Mouse (Mus musculus): ENCODE data around the gene Tox2. TPM values are rescaled to one million over a fixed set of nuclear protein-coding genes. Genes with fewer than 3 reads are reported as not detected.

Tox2 gene
- 0.99 and 1.2 TPM in 2 replicates for polyA plus RNA-seq (2016; fragmentation: Nextera tagmentation; extraction: Ambion mirVana)

DNA sequence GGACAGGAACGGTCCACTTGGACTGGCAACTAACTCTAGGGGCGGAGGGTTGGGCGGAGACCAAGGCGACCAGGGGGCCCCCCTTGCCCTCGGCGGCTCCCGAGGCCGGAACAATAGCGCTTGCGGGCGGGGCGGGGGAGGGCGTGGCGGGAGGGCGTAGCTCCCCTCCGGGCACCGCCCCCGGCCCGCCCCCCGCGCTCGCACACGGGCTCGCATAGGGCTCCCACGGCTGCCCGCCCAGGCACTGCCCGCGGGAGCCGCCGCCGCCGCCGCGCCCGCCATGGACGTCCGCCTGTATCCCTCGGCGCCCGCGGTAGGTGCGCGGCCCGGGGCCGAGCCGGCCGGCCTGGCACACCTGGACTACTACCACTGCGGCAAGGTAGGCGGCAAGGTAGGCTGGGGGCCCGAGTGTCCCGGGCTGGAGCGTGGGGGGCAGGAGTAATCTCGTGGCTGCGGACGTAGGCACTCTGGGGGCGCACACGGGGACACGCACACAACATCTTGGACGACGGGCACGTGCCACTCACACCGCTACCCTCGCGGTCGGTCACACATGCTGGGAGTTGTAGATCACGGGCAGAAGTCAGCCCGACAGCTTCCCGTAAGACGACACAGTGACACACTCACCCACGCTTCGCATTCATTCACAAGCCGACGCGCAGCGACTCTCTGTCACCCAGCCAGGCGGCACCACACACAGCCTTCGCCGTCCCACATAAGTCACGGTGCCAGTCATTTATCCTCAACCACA, at the start of gene Tox2:
Tox2 (plus strand) TSS at position 242 of the 751 bp plus-strand sequence.
- Histone ChIP-seq H3K36me3 (no peaks in the 10 kb centered on the region), H3K27ac (no peak within 1 kb of the TSS), H3K9ac (peak within 1 kb of the TSS; percentile 17; the same call in 1 of the 2 replicates), H3K4me3 (peak within 1 kb of the TSS; percentile 55), H3K9me3 (replicated peaks) (0 out of 2 replicates have a peak, but pooled peaks cover 5% of the 10 kb centered on the region), H3K4me2 (peak within 1 kb of the TSS; percentile 82), H3K27me3 (replicated peaks) (peaks cover 89% of the 10 kb centered on the region), H3K4me1 (peaks cover 26% of the 10 kb centered on the region)
- ATAC-seq = peak; percentile 84
- WGBS (ENCODE audit: insufficient replicate concordance) = 1% methylated on average over 54 of the region's 79 CpGs

DNA sequence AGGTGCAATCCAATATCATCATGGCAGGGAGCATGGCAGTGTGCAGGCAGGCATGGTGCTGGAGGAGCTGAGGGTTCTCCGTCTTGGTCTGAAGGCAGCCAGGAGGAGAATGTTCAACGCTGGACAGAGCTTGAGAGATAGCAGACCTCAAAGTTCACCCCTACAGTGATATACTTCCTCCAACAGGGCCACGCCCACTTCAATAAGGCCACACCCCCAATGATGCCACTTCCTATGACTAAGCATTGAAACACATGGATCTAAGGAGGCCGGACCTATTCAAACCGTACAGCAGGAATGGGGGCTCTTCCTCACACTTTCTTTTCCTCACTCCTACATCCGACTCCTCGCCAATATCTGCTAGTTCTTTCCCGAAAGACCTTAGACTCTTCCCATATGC, 48.3 kb upstream of the Tox2 start:
- Histone ChIP-seq H3K9me3 (replicated peaks) (0 out of 2 replicates have a peak, but pooled peaks cover 6% of the 10 kb centered on the region), H3K27ac (no peak overlapping the region), H3K4me2 (no peak overlapping the region), H3K27me3 (replicated peaks) (no peaks in the 10 kb centered on the region), H3K36me3 (no peaks in the 10 kb centered on the region), H3K4me1 (peaks cover 16% of the 10 kb centered on the region), H3K9ac (no peak overlapping the region), H3K4me3 (no peak overlapping the region)
- ATAC-seq = peak; percentile 60
- WGBS (ENCODE audit: insufficient replicate concordance) = 59% methylated on average over 8 of the region's 8 CpGs

DNA sequence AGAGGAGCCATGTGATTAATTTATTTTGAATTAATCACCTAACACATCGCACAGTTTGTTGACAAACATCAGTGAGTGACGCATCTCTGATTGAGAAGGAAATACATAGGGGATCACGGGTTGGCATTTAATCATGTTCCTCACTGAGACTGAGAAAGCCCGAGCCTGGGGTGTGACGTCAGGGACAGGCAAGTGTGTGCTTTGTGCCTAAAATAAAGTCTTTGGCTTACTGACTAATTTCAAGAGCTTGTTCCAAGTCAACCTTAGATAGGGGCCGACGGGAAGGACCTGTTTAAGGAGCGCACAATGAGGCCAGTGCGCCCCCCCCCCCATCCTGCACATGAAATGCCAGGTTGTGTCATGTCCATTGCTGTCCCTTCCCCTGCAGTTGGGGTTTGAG, 43.9 kb upstream of the Tox2 start:
- no peak for ATAC-seq
- Histone ChIP-seq H3K9me3 (replicated peaks) (0 out of 2 replicates have a peak, but pooled peaks cover 6% of the 10 kb centered on the region), H3K9ac (no peak overlapping the region), H3K27ac (no peak overlapping the region), H3K4me1 (peaks cover 12% of the 10 kb centered on the region), H3K36me3 (no peaks in the 10 kb centered on the region), H3K27me3 (replicated peaks) (no peaks in the 10 kb centered on the region), H3K4me3 (no peak overlapping the region), H3K4me2 (no peak overlapping the region)
- 76% methylated on average over 9 of the region's 9 CpGs for WGBS (ENCODE audit: insufficient replicate concordance)

DNA sequence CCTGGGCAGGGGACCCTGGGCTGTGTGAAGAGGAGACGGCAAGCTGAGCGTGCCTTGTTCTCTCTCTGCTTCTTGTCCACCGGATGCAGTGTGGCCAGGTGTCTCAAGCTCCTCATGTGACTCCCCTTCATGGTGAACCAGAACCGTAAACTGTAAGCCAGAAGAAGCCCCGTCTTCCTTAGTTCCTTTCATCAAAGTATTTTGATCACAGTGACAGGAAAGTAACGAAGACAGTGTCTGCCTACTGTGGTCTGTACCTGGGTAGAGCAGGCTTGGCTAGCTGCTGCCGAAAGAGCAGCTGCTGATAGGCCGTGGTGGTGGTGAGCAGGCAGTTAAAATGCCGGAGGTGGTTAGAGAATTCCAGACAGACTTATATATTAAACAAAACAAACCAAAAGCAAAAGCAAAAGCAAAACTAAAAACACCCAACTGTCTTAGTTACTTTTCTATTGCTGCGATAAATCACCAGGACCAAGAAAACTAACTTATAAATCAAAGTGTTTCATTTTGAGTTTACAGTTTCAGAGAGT, 38.4 kb upstream of the Tox2 start:
- H3K4me2 ChIP-seq = no peak overlapping the region
- no peaks in the 10 kb centered on the region for H3K36me3 ChIP-seq
- WGBS (ENCODE audit: insufficient replicate concordance) = 67% methylated on average over 10 of the region's 10 CpGs
- no peaks in the 10 kb centered on the region for H3K9me3 ChIP-seq (replicated peaks)
- no peak overlapping the region for H3K9ac ChIP-seq
- no peaks in the 10 kb centered on the region; the same call in 1 of the 2 replicates for H3K4me1 ChIP-seq
- H3K27ac ChIP-seq = no peak overlapping the region
- H3K4me3 ChIP-seq = no peak overlapping the region
- no peak for ATAC-seq
- H3K27me3 ChIP-seq (replicated peaks) = 0 out of 2 replicates have a peak, but pooled peaks cover 4% of the 10 kb centered on the region

DNA sequence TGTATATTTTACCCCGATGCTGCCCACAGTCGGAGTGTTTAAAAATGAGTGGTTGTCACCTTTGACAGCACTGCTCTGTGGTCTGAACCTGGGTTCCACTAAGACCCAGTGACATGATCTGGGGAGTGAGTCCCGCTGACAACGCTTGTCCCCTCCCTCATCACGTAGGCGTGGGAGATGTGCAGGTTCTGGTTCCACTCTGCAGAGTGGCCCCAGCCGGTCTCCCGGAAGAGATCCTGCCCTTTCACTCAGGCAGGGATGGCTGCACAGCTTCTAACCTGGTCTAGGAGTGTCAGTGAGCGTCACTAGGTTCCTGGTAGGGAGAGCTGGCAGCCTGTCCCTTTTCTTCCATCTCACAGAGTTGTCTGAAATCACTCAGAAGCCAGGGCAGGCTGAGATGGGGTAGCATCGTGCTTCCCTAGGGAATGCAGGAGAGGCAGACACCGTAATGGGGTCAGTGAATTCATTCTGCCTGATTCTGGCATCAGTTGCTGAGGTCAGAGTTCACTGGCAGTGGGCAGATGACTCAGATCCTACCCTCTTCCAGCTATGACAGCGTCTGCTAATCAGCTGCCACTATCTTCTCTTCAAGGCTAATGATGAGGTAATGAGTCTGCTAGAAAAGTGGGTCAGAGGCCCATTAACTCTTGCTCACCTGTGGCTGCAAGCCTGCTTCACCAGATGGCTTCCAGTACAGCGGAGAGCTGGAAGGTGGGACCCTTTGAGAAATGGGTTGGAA, 36.7 kb upstream of the Tox2 start:
- Histone ChIP-seq H3K36me3 (no peaks in the 10 kb centered on the region), H3K27me3 (replicated peaks) (0 out of 2 replicates have a peak, but pooled peaks cover 4% of the 10 kb centered on the region), H3K9ac (no peak overlapping the region), H3K27ac (no peak overlapping the region), H3K4me1 (no peaks in the 10 kb centered on the region; the same call in 1 of the 2 replicates), H3K4me3 (no peak overlapping the region), H3K4me2 (no peak overlapping the region), H3K9me3 (replicated peaks) (no peaks in the 10 kb centered on the region)
- 49% methylated on average over 13 of the region's 13 CpGs for WGBS (ENCODE audit: insufficient replicate concordance)
- no peak for ATAC-seq

DNA sequence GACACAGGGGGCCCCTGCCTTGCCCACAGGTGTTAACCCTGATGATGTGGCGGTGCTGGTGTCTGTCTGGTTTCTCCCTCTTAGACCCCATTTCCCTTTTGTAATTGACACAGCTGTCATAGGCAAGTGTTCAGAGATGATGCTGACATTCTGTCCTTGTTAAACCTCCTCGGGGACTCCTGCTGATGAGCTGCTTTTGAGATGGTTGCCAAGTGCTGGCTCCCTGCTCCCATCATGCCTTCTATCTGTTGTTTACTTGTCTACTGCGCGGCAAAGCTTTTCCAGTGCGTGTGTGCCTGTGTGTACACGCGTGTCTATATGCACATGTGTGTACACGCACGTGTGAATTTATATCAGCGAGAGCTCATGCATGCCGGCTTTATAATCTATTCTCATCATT, 31.0 kb upstream of the Tox2 start:
- H3K27ac ChIP-seq = no peak overlapping the region
- H3K4me2 ChIP-seq = no peak overlapping the region
- H3K9me3 ChIP-seq (replicated peaks) = no peaks in the 10 kb centered on the region
- no peaks in the 10 kb centered on the region for H3K4me1 ChIP-seq
- no peak overlapping the region for H3K4me3 ChIP-seq
- ATAC-seq = no peak
- no peak overlapping the region for H3K9ac ChIP-seq
- 80% methylated on average over 11 of the region's 11 CpGs for WGBS (ENCODE audit: insufficient replicate concordance)
- H3K27me3 ChIP-seq (replicated peaks) = peaks cover 12% of the 10 kb centered on the region
- H3K36me3 ChIP-seq = no peaks in the 10 kb centered on the region

DNA sequence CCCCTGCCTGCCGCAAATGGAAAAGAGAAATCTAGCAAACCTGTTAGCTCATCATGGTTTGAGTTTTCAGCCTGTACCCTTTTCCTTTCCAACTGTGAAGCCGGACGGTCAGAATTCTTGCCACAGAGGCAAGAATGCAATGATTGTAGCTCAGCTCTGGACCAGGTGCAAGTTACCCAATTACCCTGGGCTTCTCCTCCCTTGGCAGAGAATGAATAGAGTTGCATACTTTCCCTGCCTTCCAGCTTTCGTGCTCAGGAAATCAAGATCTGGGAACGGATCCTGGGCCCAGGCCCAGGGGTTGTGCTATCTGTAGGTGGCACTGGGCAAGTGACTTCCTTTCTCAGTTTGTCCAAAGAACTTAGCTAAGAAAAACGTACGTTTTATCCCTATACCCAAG, 28.9 kb upstream of the Tox2 start:
- peaks cover 15% of the 10 kb centered on the region for H3K27me3 ChIP-seq (replicated peaks)
- H3K4me1 ChIP-seq = no peaks in the 10 kb centered on the region
- H3K36me3 ChIP-seq = no peaks in the 10 kb centered on the region
- 52% methylated on average over 7 of the region's 7 CpGs for WGBS (ENCODE audit: insufficient replicate concordance)
- no peaks in the 10 kb centered on the region for H3K9me3 ChIP-seq (replicated peaks)
- H3K4me3 ChIP-seq = no peak overlapping the region
- no peak overlapping the region for H3K9ac ChIP-seq
- H3K4me2 ChIP-seq = no peak overlapping the region
- no peak for ATAC-seq
- H3K27ac ChIP-seq = no peak overlapping the region

DNA sequence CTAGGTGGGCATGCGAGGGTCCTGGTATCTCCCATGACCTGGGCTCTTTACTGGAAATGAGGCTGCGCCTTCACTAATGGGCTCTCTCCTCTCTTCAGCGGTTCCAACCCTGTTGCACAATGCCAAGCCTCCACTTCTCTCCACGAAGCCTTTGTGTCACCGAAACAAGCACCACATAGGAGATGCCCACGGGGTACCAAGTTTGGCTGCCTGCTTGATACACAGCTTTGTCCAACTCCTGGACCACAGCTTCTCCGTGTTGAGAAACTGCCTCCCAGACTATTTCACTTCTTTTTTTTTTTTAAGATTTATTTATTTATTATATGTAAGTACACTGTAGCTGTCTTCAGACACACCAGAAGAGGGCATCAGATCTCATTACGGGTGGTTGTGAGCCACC, 27.1 kb upstream of the Tox2 start:
- no peak for ATAC-seq
- H3K4me3 ChIP-seq = no peak overlapping the region
- no peaks in the 10 kb centered on the region for H3K4me1 ChIP-seq
- H3K9ac ChIP-seq = no peak overlapping the region
- H3K4me2 ChIP-seq = no peak overlapping the region
- no peaks in the 10 kb centered on the region for H3K36me3 ChIP-seq
- H3K9me3 ChIP-seq (replicated peaks) = no peaks in the 10 kb centered on the region
- H3K27ac ChIP-seq = no peak overlapping the region
- 65% methylated on average over 8 of the region's 8 CpGs for WGBS (ENCODE audit: insufficient replicate concordance)
- H3K27me3 ChIP-seq (replicated peaks) = peaks cover 15% of the 10 kb centered on the region

DNA sequence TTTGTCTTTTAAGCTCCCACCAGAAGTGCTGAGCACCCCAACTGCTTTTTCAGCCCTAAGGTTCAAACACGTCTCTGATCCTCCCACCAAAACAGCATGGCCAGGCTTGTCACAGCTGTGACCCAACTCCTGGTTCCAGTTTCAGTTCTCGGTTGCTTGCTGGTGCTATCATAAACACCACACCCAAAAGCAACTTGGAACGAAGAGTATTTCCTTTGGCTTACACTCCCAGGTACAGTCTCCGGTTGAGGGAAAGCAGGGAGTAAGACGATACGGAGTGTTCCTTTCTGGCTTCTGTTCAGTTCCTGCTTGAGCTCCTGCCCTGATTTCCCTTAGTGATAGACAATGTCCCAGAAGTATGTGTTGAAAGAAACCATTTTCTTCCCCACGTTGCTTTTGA, 26.4 kb upstream of the Tox2 start:
- H3K9ac ChIP-seq = no peak overlapping the region
- no peak overlapping the region for H3K4me2 ChIP-seq
- peaks cover 15% of the 10 kb centered on the region for H3K27me3 ChIP-seq (replicated peaks)
- no peaks in the 10 kb centered on the region for H3K36me3 ChIP-seq
- H3K4me3 ChIP-seq = no peak overlapping the region
- no peak overlapping the region for H3K27ac ChIP-seq
- H3K4me1 ChIP-seq = no peaks in the 10 kb centered on the region
- no peaks in the 10 kb centered on the region for H3K9me3 ChIP-seq (replicated peaks)
- ATAC-seq = no peak
- 54% methylated on average over 7 of the region's 7 CpGs for WGBS (ENCODE audit: insufficient replicate concordance)

DNA sequence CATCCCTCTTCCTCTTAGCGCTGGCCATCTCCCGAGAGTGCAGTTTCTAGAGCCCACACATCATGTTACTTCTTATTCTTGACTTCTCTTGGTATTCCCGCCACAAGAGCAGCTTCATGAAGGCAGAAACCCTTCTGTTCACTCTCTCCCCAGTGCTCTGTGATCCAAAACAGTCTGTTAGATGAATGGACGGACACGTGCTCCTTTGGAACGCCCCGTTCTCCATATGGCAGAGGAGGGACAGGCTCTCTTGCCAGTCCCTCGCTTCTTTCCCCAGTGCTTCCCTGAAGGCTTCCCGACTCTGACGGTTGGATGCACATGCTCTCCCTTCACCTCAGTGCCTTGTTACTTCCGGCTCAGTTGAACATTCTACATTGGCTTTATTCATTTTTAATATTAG, 15.4 kb upstream of the Tox2 start:
- Histone ChIP-seq H3K4me2 (no peak overlapping the region), H3K36me3 (no peaks in the 10 kb centered on the region), H3K4me1 (no peaks in the 10 kb centered on the region), H3K4me3 (no peak overlapping the region), H3K9me3 (replicated peaks) (no peaks in the 10 kb centered on the region), H3K27me3 (replicated peaks) (0 out of 2 replicates have a peak, but pooled peaks cover 18% of the 10 kb centered on the region), H3K27ac (no peak overlapping the region), H3K9ac (no peak overlapping the region)
- WGBS (ENCODE audit: insufficient replicate concordance) = 57% methylated on average over 11 of the region's 11 CpGs
- ATAC-seq = no peak

DNA sequence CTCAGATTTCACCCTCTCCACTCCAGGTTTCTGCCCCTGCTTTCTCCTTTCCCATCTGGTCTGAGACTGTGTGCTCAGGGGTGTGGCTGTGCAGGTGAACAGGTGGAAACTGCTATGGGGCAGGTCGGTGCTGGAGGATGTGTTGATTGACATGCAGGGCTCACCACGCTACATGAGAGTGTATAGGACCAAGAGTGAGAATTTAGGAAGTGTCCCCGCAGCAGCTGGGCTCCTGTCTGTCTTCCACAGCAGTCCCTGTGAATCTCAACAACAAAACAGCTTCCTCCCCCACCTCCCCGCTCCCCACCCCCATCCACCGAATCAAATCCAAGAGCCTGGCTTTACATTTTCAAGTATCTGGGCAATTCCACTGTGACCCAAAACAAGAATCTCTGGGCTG, 13.3 kb upstream of the Tox2 start:
- H3K4me1 ChIP-seq = no peaks in the 10 kb centered on the region
- H3K9ac ChIP-seq = no peak overlapping the region
- no peak overlapping the region for H3K4me2 ChIP-seq
- no peaks in the 10 kb centered on the region for H3K9me3 ChIP-seq (replicated peaks)
- ATAC-seq = no peak
- peaks cover 26% of the 10 kb centered on the region for H3K27me3 ChIP-seq (replicated peaks)
- no peak overlapping the region for H3K27ac ChIP-seq
- 12% methylated on average over 5 of the region's 5 CpGs for WGBS (ENCODE audit: insufficient replicate concordance)
- no peak overlapping the region for H3K4me3 ChIP-seq
- H3K36me3 ChIP-seq = no peaks in the 10 kb centered on the region

DNA sequence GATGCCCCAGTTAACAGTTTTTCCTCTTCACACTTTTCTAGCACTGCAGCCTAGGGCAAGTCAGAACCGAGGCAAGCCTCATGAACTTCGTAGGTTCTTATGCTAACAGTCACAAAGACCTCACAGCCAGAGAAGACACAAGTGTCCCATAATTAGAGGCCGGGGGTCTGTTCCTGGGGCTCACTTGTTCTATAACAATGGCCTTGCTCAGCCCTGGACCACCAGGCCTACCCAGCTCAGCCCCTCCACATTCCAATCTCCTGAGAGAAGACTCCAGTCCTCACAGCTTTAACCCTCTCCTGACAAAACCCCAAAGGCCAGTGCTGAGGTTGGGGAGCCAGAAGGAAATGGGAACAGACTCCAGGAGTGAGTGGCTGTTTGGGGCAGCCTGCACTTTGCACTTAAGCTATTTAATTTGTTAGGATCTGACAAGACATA, 12.9 kb upstream of the Tox2 start:
- Histone ChIP-seq H3K4me1 (no peaks in the 10 kb centered on the region), H3K27me3 (replicated peaks) (peaks cover 26% of the 10 kb centered on the region), H3K36me3 (no peaks in the 10 kb centered on the region), H3K4me2 (no peak overlapping the region), H3K27ac (no peak overlapping the region), H3K9ac (no peak overlapping the region), H3K9me3 (replicated peaks) (no peaks in the 10 kb centered on the region), H3K4me3 (no peak overlapping the region)
- WGBS (ENCODE audit: insufficient replicate concordance) = 30% methylated on average over 3 of the region's 3 CpGs
- ATAC-seq = no peak

Measured in liver, embryonic 12.5 days (tissue).